In genomic region chr11:75173799-75174165, GRCm38 (mm10) we compare ENCODE assay signal across 7 mouse cellular contexts. TPM values are rescaled to one million over a fixed set of nuclear protein-coding genes. Genes with fewer than 3 reads are reported as not detected.
DNase-seq lines count a peak whose midpoint lies in the region; ATAC-seq and TF ChIP-seq lines count a peak whose summit lies in the region.

No protein-coding gene starts in this region.

- ATAC-seq in lung, embryonic 14.5 days (ENCODE audit: insufficient read depth), result no peak
- no peak for ATAC-seq in neural tube, embryonic 15.5 days (ENCODE audit: low FRiP score)

- H3K27me3 ChIP-seq in lung, embryonic 14.5 days (ENCODE audit: insufficient read depth, low read length), result peaks cover 38% of the 10 kb centered on the region
- H3K27me3 ChIP-seq in limb, embryonic 10.5 days (ENCODE audit: low read depth, poor library complexity, severe bottlenecking), result peaks cover 55% of the 10 kb centered on the region
- H3K27me3 ChIP-seq in neural tube, embryonic 15.5 days (replicated peaks), result peaks cover 5% of the 10 kb centered on the region; the same call in 1 of the 2 replicates

- no peak for TF ChIP-seq CTCF in lung, embryonic 14.5 days (IDR thresholded peaks at IDR 0.05; ENCODE audit: low read depth)
- TF ChIP-seq CTCF in embryonic fibroblast, embryonic 13.5 days (IDR thresholded peaks at IDR 0.05; ENCODE audit: borderline replicate concordance, insufficient read depth, low read length), result no peak

- no peak overlapping the region for H3K9ac ChIP-seq in lung, embryonic 14.5 days
- peak overlapping the region; percentile 60 for H3K9ac ChIP-seq in neural tube, embryonic 15.5 days (replicated peaks)

- peak overlapping the region; percentile 92 for H3K4me2 ChIP-seq in lung, embryonic 14.5 days
- H3K4me2 ChIP-seq in neural tube, embryonic 15.5 days, result peak overlapping the region; percentile 99

- TF ChIP-seq POLR2A in embryonic fibroblast, embryonic 13.5 days (IDR thresholded peaks at IDR 0.05; ENCODE audit: low read depth, low read length), result no peak

- H3K4me3 ChIP-seq in lung, embryonic 14.5 days (ENCODE audit: low read depth, low read length), result peak overlapping the region; percentile 61
- peak overlapping the region; percentile 31 for H3K4me3 ChIP-seq in embryonic fibroblast, embryonic 13.5 days (ENCODE audit: insufficient read depth, low read length)
- peak overlapping the region; percentile 57 for H3K4me3 ChIP-seq in limb, embryonic 10.5 days
- H3K4me3 ChIP-seq in neural tube, embryonic 15.5 days (replicated peaks), result peak overlapping the region; percentile 74

- H3K36me3 ChIP-seq in lung, embryonic 14.5 days (ENCODE audit: insufficient read depth), result peaks cover 17% of the 10 kb centered on the region; the same call in 1 of the 2 replicates
- H3K36me3 ChIP-seq in limb, embryonic 10.5 days, result peaks cover 23% of the 10 kb centered on the region
- H3K36me3 ChIP-seq in neural tube, embryonic 15.5 days, result 0 out of 2 replicates have a peak, but pooled peaks cover 3% of the 10 kb centered on the region

- WGBS in lung, embryonic 14.5 days, result 4% methylated on average over 15 of the region's 15 CpGs
- WGBS in limb, embryonic 10.5 days, result 3% methylated on average over 15 of the region's 15 CpGs
- 3% methylated on average over 15 of the region's 15 CpGs for WGBS in neural tube, embryonic 15.5 days

- no peaks in the 10 kb centered on the region for H3K9me3 ChIP-seq in lung, embryonic 14.5 days (ENCODE audit: low read depth, low read length)
- H3K9me3 ChIP-seq in limb, embryonic 10.5 days (replicated peaks), result no peaks in the 10 kb centered on the region
- H3K9me3 ChIP-seq in neural tube, embryonic 15.5 days (replicated peaks), result no peaks in the 10 kb centered on the region

- H3K4me1 ChIP-seq in lung, embryonic 14.5 days (ENCODE audit: insufficient read depth), result peaks cover 7% of the 10 kb centered on the region
- H3K4me1 ChIP-seq in embryonic fibroblast, embryonic 13.5 days (ENCODE audit: control insufficient read depth, insufficient read depth, low read length), result peaks cover 6% of the 10 kb centered on the region; the same call in 1 of the 2 replicates
- H3K4me1 ChIP-seq in limb, embryonic 10.5 days, result peaks cover 64% of the 10 kb centered on the region
- H3K4me1 ChIP-seq in neural tube, embryonic 15.5 days, result peaks cover 68% of the 10 kb centered on the region

- no peak overlapping the region for H3K27ac ChIP-seq in lung, embryonic 14.5 days (ENCODE audit: low read depth)
- H3K27ac ChIP-seq in embryonic fibroblast, embryonic 13.5 days (ENCODE audit: insufficient read depth, low read length), result no peak overlapping the region
- no peak overlapping the region for H3K27ac ChIP-seq in limb, embryonic 10.5 days
- H3K27ac ChIP-seq in neural tube, embryonic 15.5 days (replicated peaks), result peak overlapping the region; percentile 91

- no peak for DNase-seq in lung, embryonic 14.5 days
- DNase-seq in lung, postnatal 4 days, result no peak
- no peak for DNase-seq in limb, embryonic 10.5 days (ENCODE audit: low spot score)
- DNase-seq in ovary, postnatal 36 days (ENCODE audit: low spot score), result no peak
- no peak for DNase-seq in layer of hippocampus, postnatal 25 days (ENCODE audit: extremely low spot score in 1 of 2, low spot score in 1 of 2)

RNA-seq across cellular contexts. Expression of gene Hic1, which starts 4.5 kb away (rescaled TPM):
- 14.0 and 15.6 TPM in 2 replicates for polyA plus RNA-seq in lung, embryonic 14.5 days (2014; fragmentation: Nextera tagmentation; extraction: Ambion mirVana)
- polyA plus RNA-seq in embryonic fibroblast, embryonic 13.5 days (2011; ENCODE audit: insufficient read length, low read depth, missing spikeins), result 20.7 and 29.3 TPM in 2 replicates
- 0.99 and 3.5 TPM in 2 replicates for polyA plus RNA-seq in limb, embryonic 10.5 days (2016; fragmentation: Nextera tagmentation; extraction: Ambion mirVana)
- 5.3 and 10.7 TPM in 2 replicates for polyA plus RNA-seq in neural tube, embryonic 15.5 days (2015; fragmentation: Nextera tagmentation; extraction: Ambion mirVana)
- 1 to 10 TPM; 2.5 to 3.2 TPM for total RNA-seq in layer of hippocampus, postnatal 25 days (2021)

RNA-seq across cellular contexts. Expression of gene Ovca2, which starts 4.9 kb away (rescaled TPM):
- 28.6 and 29.9 TPM in 2 replicates for polyA plus RNA-seq in lung, embryonic 14.5 days (2014; fragmentation: Nextera tagmentation; extraction: Ambion mirVana)
- 20.4 and 28.9 TPM in 2 replicates for polyA plus RNA-seq in embryonic fibroblast, embryonic 13.5 days (2011; ENCODE audit: insufficient read length, low read depth, missing spikeins)
- polyA plus RNA-seq in limb, embryonic 10.5 days (2016; fragmentation: Nextera tagmentation; extraction: Ambion mirVana), result 38.0 and 39.9 TPM in 2 replicates
- polyA plus RNA-seq in neural tube, embryonic 15.5 days (2015; fragmentation: Nextera tagmentation; extraction: Ambion mirVana), result 12.6 and 15.4 TPM in 2 replicates
- total RNA-seq in layer of hippocampus, postnatal 25 days (2021), result 10 to 100 TPM; 18.2 to 18.3 TPM

RNA-seq across cellular contexts. Expression of gene Dph1, which starts 17.3 kb away (rescaled TPM):
- polyA plus RNA-seq in lung, embryonic 14.5 days (2014; fragmentation: Nextera tagmentation; extraction: Ambion mirVana), result 25.0 and 26.5 TPM in 2 replicates
- polyA plus RNA-seq in embryonic fibroblast, embryonic 13.5 days (2011; ENCODE audit: insufficient read length, low read depth, missing spikeins), result 15.7 and 18.7 TPM in 2 replicates
- 32.7 and 35.3 TPM in 2 replicates for polyA plus RNA-seq in limb, embryonic 10.5 days (2016; fragmentation: Nextera tagmentation; extraction: Ambion mirVana)
- 13.8 and 16.2 TPM in 2 replicates for polyA plus RNA-seq in neural tube, embryonic 15.5 days (2015; fragmentation: Nextera tagmentation; extraction: Ambion mirVana)
- 10 to 100 TPM; 35.4 to 36.1 TPM for total RNA-seq in layer of hippocampus, postnatal 25 days (2021)

RNA-seq across cellular contexts. Expression of gene Rtn4rl1, which starts 19.8 kb away (rescaled TPM):
- 1.1 and 1.5 TPM in 2 replicates for polyA plus RNA-seq in lung, embryonic 14.5 days (2014; fragmentation: Nextera tagmentation; extraction: Ambion mirVana)
- 2.1 and 2.7 TPM in 2 replicates for polyA plus RNA-seq in embryonic fibroblast, embryonic 13.5 days (2011; ENCODE audit: insufficient read length, low read depth, missing spikeins)
- polyA plus RNA-seq in limb, embryonic 10.5 days (2016; fragmentation: Nextera tagmentation; extraction: Ambion mirVana), result 0.90 and 1.3 TPM in 2 replicates
- 12.6 and 13.7 TPM in 2 replicates for polyA plus RNA-seq in neural tube, embryonic 15.5 days (2015; fragmentation: Nextera tagmentation; extraction: Ambion mirVana)
- 100 to 1,000 TPM in 1 of 2 experiments, 10 to 100 TPM in 1; 94.7 to 106 TPM for total RNA-seq in layer of hippocampus, postnatal 25 days (2021)
